Mouse (Mus musculus) C2C12 (cell line): Measurements from ENCODE around the gene 1700028J19Rik.
"Not testable (repeated sequence)": the region's sequence is repeated elsewhere in the genome, so short reads cannot be mapped to it uniquely, and the experiment has no call there.

Source experiments
- CEBPB ChIP-seq: IDR thresholded peaks from one replicate; pipeline ENCODE4 v1.6.1; 2011; ENCODE audit warnings: low read depth, mild to moderate bottlenecking, control low read depth, moderate library complexity
- CTCF ChIP-seq: IDR thresholded peaks from one replicate; pipeline ENCODE4 v1.5.1; 2011; ENCODE audit not compliant: control insufficient read depth, insufficient read depth, insufficient read length
- FOSL1 ChIP-seq: IDR thresholded peaks from one replicate; pipeline ENCODE4 v1.8.0; 2011; ENCODE audit warnings: mild to moderate bottlenecking, low read length; ENCODE audit not compliant: poor library complexity, insufficient read depth, severe bottlenecking
- MAX ChIP-seq: IDR thresholded peaks from one replicate; pipeline ENCODE4 v1.6.1; 2011; ENCODE audit warnings: mild to moderate bottlenecking, control low read depth
- MYOD1 ChIP-seq: IDR thresholded peaks from one replicate; pipeline ENCODE4 v1.6.1; 2011; ENCODE audit warnings: low read depth; ENCODE audit not compliant: control insufficient read depth, insufficient read length
- USF1 ChIP-seq: IDR thresholded peaks from one replicate; pipeline ENCODE4 v1.6.1; 2011; ENCODE audit warnings: low read depth, mild to moderate bottlenecking, control low read depth, moderate library complexity

- not testable (repeated sequence) for TF ChIP-seq CTCF, CEBPB, MAX, MYOD1, FOSL1, USF1
These were observed 24.9 kb downstream of the 1700028J19Rik start for GRCm38 (mm10) chr7:44221601-44222000.
